Comparison of ENCODE assay signal across 9 mouse cellular contexts in genomic region chr10:90880854-90881560, GRCm38 (mm10).
DNase-seq lines count a peak whose midpoint lies in the region; ATAC-seq lines count a peak whose summit lies in the region.
"Had no signal": no experiment of that assay in that cellular context is flagged by ENCODE, and none has a peak within 500 bp of the region (broad histone marks: within the 10 kb centered on the region; RNA-seq: fewer than 3 reads in every experiment).

No protein-coding gene starts in this region.

- ATAC-seq in megakaryocyte-erythroid progenitor cell, adult 5-6 weeks (replicated peaks; ENCODE audit: low FRiP score, low TSS enrichment, poor library complexity, severe bottlenecking) = no peak
- ATAC-seq: liver, postnatal 0 days had no signal

- peak; percentile 4 to 40 for DNase-seq in adrenal gland, adult (ENCODE audit: inconsistent age in 2 of 2, low spot score in 1 of 2)
- DNase-seq in adrenal gland, adult 18-20 months (ENCODE audit: low spot score in 2 of 2) = no peak
- DNase-seq in kidney, postnatal 4 days = peak; percentile 41 to 52
- no peak for DNase-seq in kidney, adult 11 months
- DNase-seq in embryo, embryonic 10 days (ENCODE audit: low spot score) = peak; percentile 65
- peak; percentile 70 for DNase-seq in mesoderm, embryonic 11.5 days (ENCODE audit: low read depth, low spot score)
- DNase-seq in layer of hippocampus, postnatal 36 days = no peak
- DNase-seq: liver, postnatal 0 days had no signal

Comparison
In these comparisons a context has a peak if more than half of its experiments do, and no peak if none do; other contexts are left out.
1. DNase-seq: peak in adrenal gland, adult (2 of 2), kidney, postnatal 4 days (2 of 2), embryo, embryonic 10 days (single experiment) and mesoderm, embryonic 11.5 days (single experiment); none in adrenal gland, adult 18-20 months (0 of 2), kidney, adult 11 months (single experiment) and layer of hippocampus, postnatal 36 days (0 of 2).